Mouse (Mus musculus) liver, postnatal 0 days (tissue): ENCODE results near the gene A930018P22Rik.

Experiments
- CTCF ChIP-seq: sonication (generic); IDR thresholded peaks from 2 replicates; pipeline ENCODE4 v1.5.1; 2016; ENCODE audit warnings: antibody characterized with exemption, low read depth
- EP300 ChIP-seq: IDR thresholded peaks from 2 replicates; pipeline ENCODE4 v1.6.1; 2016; ENCODE audit warnings: antibody characterized with exemption, low read depth, mild to moderate bottlenecking

GRCm38 (mm10) chr2:104095741-104096213 lies 26.8 kb upstream of the A930018P22Rik start, which contains the start of gene Cd59a:
- TF ChIP-seq CTCF (no peak), EP300 (no peak)
